In genomic region chr4:132600465-132600864, GRCm38 (mm10) we compare ENCODE assay signal across 16 mouse cellular contexts. TPM values are rescaled to one million over a fixed set of nuclear protein-coding genes. Genes with fewer than 3 reads are reported as not detected.
DNase-seq lines count a peak whose midpoint lies in the region; ATAC-seq lines count a peak whose summit lies in the region.
"Had no signal": no experiment of that assay in that cellular context is flagged by ENCODE, and none has a peak within 500 bp of the region (broad histone marks: within the 10 kb centered on the region; RNA-seq: fewer than 3 reads in every experiment).

No protein-coding gene starts in this region.

- intact Hi-C loops in heart, postnatal 10 days (cut with DNase I), result no loop called here

- ATAC-seq in monocyte, adult 5-6 weeks (replicated peaks; ENCODE audit: insufficient number of reproducible peaks, low FRiP score, low TSS enrichment, poor library complexity, severe bottlenecking), result peak; percentile 87
- ATAC-seq: forebrain, embryonic 15.5 days; hindbrain, embryonic 16.5 days had no signal

- DNase-seq in heart, adult 11 months, result peak; percentile 96
- DNase-seq in heart, postnatal 10 days, result no peak
- peak; percentile 43 for DNase-seq in lung, postnatal 36 days
- DNase-seq in lung, postnatal 25 days (ENCODE audit: low spot score), result no peak
- DNase-seq in urinary bladder, postnatal 4 days (ENCODE audit: low spot score in 2 of 2), result no peak
- DNase-seq in frontal cortex, postnatal 36 days (ENCODE audit: low spot score in 2 of 2), result no peak
- DNase-seq: adrenal gland, adult 2 months; adrenal gland, postnatal 25 days; cerebellum, adult 11-12 months; cerebellum, adult 9-10 months; cerebellum, postnatal 25 days; gastrocnemius, postnatal 25 days; heart, postnatal 4 days had no signal

RNA-seq across cellular contexts. Expression of gene Ptafr, which starts 36.6 kb away (rescaled TPM):
- total RNA-seq in heart, postnatal 10 days (2021), result 1 to 10 TPM; 1.1 to 1.7 TPM
- 3.6 to 28.2 TPM (median 24.8 TPM) in 3 replicates for total RNA-seq in monocyte, adult 5-6 weeks (2017)

RNA-seq across cellular contexts. Expression of gene Eya3, which starts 38.3 kb away (rescaled TPM):
- total RNA-seq in heart, postnatal 10 days (2021), result 10 to 100 TPM; 33.4 to 41.1 TPM
- 8.7 to 25.5 TPM (median 18.8 TPM) in 3 replicates for total RNA-seq in monocyte, adult 5-6 weeks (2017)

Comparison
In these comparisons a context has a peak if more than half of its experiments do, and no peak if none do; other contexts are left out.
1. DNase-seq: peak in heart, adult 11 months (single experiment) and lung, postnatal 36 days (single experiment); none in heart, postnatal 10 days (0 of 2), lung, postnatal 25 days (single experiment), urinary bladder, postnatal 4 days (0 of 2) and frontal cortex, postnatal 36 days (0 of 2).